Mouse (Mus musculus) small intestine, adult 2 months (tissue): ENCODE results near the gene Synj2bp. TPM values are rescaled to one million over a fixed set of nuclear protein-coding genes. Genes with fewer than 3 reads are reported as not detected.
"Not testable (repeated sequence)": the region's sequence is repeated elsewhere in the genome, so short reads cannot be mapped to it uniquely, and the experiment has no call there.

ENCODE experiments used
- H3K27ac ChIP-seq: fragments of 200-500 bp; 2 replicates; pipeline ENCODE4 v1.5.1; 2012; ENCODE audit warnings: low read depth, low read length, control low read depth, inconsistent platforms; ENCODE audit not compliant: insufficient read depth
- H3K27me3 ChIP-seq: fragments of 200-500 bp; 2 replicates; pipeline ENCODE4 v1.6.1; 2012; ENCODE audit warnings: mild to moderate bottlenecking, moderate library complexity, low read length, inconsistent platforms; ENCODE audit not compliant: control insufficient read depth, insufficient read depth
- H3K36me3 ChIP-seq: fragments of 200-500 bp; 2 replicates; pipeline ENCODE4 v1.6.1; 2012; ENCODE audit warnings: mild to moderate bottlenecking, low read length, control low read depth, inconsistent platforms; ENCODE audit not compliant: control insufficient read depth, insufficient read depth
- H3K4me1 ChIP-seq: fragments of 200-500 bp; 2 replicates; pipeline ENCODE4 v1.6.1; 2012; ENCODE audit warnings: low read length, inconsistent platforms, mixed read lengths; ENCODE audit not compliant: control insufficient read depth, insufficient read depth, insufficient read length
- H3K4me3 ChIP-seq: fragments of 200-500 bp; 2 replicates; pipeline ENCODE4 v1.5.1; 2012; ENCODE audit warnings: low read depth, mild to moderate bottlenecking, control low read depth, inconsistent platforms, low read length, moderate library complexity
- CTCF ChIP-seq: fragments of 200-500 bp; IDR thresholded peaks from 2 replicates; pipeline ENCODE4 v1.5.1; 2012; ENCODE audit warnings: low read depth, mild to moderate bottlenecking, control low read depth, inconsistent platforms, low read length, moderate library complexity, mixed read lengths; ENCODE audit not compliant: insufficient replicate concordance, insufficient read length; ENCODE audit errors: extremely low read depth
- POLR2A ChIP-seq: fragments of 200-500 bp; IDR thresholded peaks from 2 replicates; pipeline ENCODE4 v1.6.1; 2012; ENCODE audit warnings: low read depth, mild to moderate bottlenecking, control low read depth, inconsistent platforms, low read length, moderate library complexity
- WGBS: fragments of 180-500 bp; shearing (Covaris S2); methylation state at CpG from one replicate; pipeline ENCODE4 v1.1.7; 2018; 5-methylcytosine and 5-hydroxymethylcytosine counted together
- polyA plus RNA-seq: library from polyadenylated mRNA; depleted of rRNA; stranded (reverse); fragments of >200 nt; gene quantifications from 2 replicates; pipeline ENCODE4 v1.2.3, GENCODE M21; 2012; rRNA removed

The Synj2bp gene
- 24.3 and 54.3 TPM in 2 replicates for polyA plus RNA-seq

DNA sequence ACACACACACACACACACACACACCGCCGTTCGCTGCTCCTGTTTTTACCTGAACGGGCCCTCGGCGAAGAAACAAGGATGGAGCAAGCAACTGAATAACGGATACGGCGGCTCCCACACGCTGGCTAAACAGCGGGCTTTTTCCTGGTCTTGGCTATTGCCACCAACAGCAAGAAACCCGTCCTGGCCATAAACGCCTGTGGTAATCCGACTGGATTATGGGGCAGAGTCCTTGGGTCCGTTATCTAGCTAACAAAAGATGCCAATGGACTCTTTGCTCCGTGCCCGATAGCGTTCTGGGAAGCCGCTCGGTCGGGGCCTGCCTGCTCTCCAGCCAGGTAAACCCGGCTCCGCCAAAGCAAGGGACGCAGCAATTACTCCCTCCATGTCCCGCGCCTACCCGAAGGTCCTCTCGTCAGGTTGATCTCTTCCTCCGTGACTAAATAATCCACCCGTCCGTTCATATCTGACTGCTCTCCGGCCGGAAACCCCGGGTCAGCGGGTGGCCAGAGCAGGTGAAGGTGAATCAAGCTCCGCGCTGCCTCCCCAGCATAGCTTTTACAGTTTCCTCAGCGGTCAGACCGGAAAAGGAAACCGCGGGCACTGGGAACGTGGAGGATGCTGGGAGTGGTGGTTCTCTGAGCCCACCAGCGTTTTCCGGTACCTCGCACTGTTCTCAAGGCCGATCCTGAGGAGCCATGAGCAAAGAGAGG, at the start of gene Synj2bp, which contains the start of gene Gm20498:
TSS of gene Synj2bp (minus strand) at position 596 of the 713 bp plus-strand sequence.
TSS of gene Gm20498 (minus strand) at position 590 of the 713 bp plus-strand sequence.
- H3K4me1 ChIP-seq, result peaks cover 6% of the 10 kb centered on the region; the same call in 1 of the 2 replicates

GRCm38 (mm10) chr12:81568374-81568773, 35.7 kb upstream of the Synj2bp start, which contains the start of gene Adam21:
TSS of gene Adam21 (minus strand) at chr12:81568474.
- no peaks in the 10 kb centered on the region for H3K27me3 ChIP-seq
- H3K27ac ChIP-seq, result no peak within 1 kb of the TSS
- no peaks in the 10 kb centered on the region for H3K4me1 ChIP-seq
- WGBS, result 85% methylated on average over 1 of the region's 1 CpGs
- TF ChIP-seq CTCF (no peak), POLR2A (no peak)
- H3K4me3 ChIP-seq, result no peak within 1 kb of the TSS
- H3K36me3 ChIP-seq, result peaks cover 3% of the 10 kb centered on the region

More for the DNA sequence above, at the start of gene Synj2bp, which contains the start of gene Gm20498:
- no peaks in the 10 kb centered on the region for H3K27me3 ChIP-seq
- peak within 1 kb of the TSS; percentile 96 for H3K4me3 ChIP-seq
- no peaks in the 10 kb centered on the region for H3K36me3 ChIP-seq
- peak within 1 kb of the TSS; percentile 87 for H3K27ac ChIP-seq
- TF ChIP-seq POLR2A, result peak; percentile 87
- no peak for TF ChIP-seq CTCF
- WGBS, result under 1% methylated on average over 46 of the region's 46 CpGs

DNA sequence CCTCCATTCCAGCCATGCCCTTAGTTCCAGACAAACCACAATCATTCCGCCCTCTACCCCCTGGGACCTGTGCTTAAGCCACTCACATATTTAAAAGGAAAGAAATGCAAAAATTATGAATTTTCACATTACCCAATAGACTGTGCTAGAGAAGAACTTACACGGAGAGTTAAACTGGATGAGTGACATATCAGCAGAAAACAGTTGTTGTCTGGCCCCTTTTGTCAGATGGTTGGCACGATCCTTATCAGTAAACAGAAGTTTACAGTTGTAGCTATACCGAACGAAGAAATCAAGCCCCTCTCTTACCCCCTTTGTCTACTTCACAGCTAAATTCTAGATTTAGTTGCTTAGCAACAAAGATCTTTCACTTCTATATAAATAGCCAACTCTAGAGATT, 35.2 kb upstream of the Synj2bp start:
- Histone ChIP-seq H3K27me3 (no peaks in the 10 kb centered on the region), H3K4me1 (no peaks in the 10 kb centered on the region), H3K36me3 (peaks cover 3% of the 10 kb centered on the region), H3K27ac (no peak overlapping the region), H3K4me3 (no peak overlapping the region)
- 86% methylated on average over 5 of the region's 5 CpGs for WGBS
- TF ChIP-seq POLR2A (no peak), CTCF (no peak)

DNA sequence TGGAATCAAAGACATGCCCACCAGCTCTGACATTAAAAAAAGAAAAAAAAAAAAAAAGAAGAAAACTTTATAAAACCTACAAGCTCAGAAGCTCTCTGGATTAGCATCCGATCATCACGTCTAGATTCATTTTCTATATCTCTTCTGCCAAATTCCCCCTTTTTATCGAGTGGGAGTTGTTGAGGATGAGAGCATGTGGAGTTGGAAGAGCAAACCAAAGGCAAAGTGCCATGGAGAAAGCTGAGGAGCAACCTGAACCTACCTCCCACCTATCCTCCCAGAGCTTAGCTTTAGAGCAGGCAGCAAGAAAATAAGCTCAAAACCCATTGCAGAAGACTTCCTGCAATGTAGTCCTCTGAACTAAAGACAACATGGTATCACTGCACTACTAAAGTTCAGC, 31.5 kb upstream of the Synj2bp start:
- no peaks in the 10 kb centered on the region for H3K36me3 ChIP-seq
- H3K4me1 ChIP-seq, result no peaks in the 10 kb centered on the region
- 91% methylated on average over 3 of the region's 3 CpGs for WGBS
- no peaks in the 10 kb centered on the region for H3K27me3 ChIP-seq
- H3K4me3 ChIP-seq, result no peak overlapping the region
- no peak for TF ChIP-seq CTCF
- no peak for TF ChIP-seq POLR2A
- H3K27ac ChIP-seq, result no peak overlapping the region

GRCm38 (mm10) chr12:81549286-81549685, 16.6 kb upstream of the Synj2bp start:
- no peak for TF ChIP-seq POLR2A
- no peak for TF ChIP-seq CTCF

GRCm38 (mm10) chr12:81547163-81547562, 14.5 kb upstream of the Synj2bp start:
- Histone ChIP-seq H3K36me3 (no peaks in the 10 kb centered on the region), H3K4me3 (no peak overlapping the region), H3K4me1 (no peaks in the 10 kb centered on the region), H3K27ac (no peak overlapping the region), H3K27me3 (no peaks in the 10 kb centered on the region)
- TF ChIP-seq CTCF (no peak), POLR2A (no peak)
- 64% methylated on average over 4 of the region's 4 CpGs for WGBS

More at GRCm38 (mm10) chr12:81549286-81549685, 16.6 kb upstream of the Synj2bp start:
- Histone ChIP-seq H3K36me3 (no peaks in the 10 kb centered on the region), H3K4me3 (no peak overlapping the region), H3K4me1 (no peaks in the 10 kb centered on the region), H3K27me3 (no peaks in the 10 kb centered on the region), H3K27ac (no peak overlapping the region)
- WGBS, result 86% methylated on average over 3 of the region's 3 CpGs

DNA sequence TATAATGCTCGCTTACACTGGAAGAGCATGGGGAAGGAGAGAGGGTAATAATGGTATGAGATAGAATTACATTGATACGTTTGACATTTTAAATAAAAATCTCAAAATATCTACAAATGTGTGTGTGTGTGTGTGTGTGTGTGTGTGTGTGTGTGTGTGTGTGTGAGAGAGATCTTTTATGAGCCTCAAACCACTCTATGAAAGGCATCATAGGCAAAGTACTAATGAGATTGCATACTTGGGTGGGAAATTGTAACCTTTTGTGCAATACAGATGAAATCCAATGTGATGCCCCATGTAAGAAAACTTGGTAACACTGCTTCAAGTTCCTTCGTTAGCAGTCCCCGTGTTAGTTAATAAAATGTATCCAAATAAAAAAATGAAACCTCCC, 313 bp upstream of the Synj2bp start:
- Histone ChIP-seq H3K4me3 (peak overlapping the region; percentile 96), H3K27ac (peak overlapping the region; percentile 87; the same call in 1 of the 2 replicates), H3K4me1 (peaks cover 5% of the 10 kb centered on the region; the same call in 1 of the 2 replicates), H3K27me3 (no peaks in the 10 kb centered on the region), H3K36me3 (no peaks in the 10 kb centered on the region)
- TF ChIP-seq CTCF (no peak), POLR2A (no peak)
- WGBS, result 27% methylated on average over 4 of the region's 4 CpGs

- not testable (repeated sequence) for H3K4me3 ChIP-seq, H3K27me3 ChIP-seq, H3K27ac ChIP-seq, H3K36me3 ChIP-seq
- H3K4me1 ChIP-seq, result peaks cover 10% of the 10 kb centered on the region; the same call in 1 of the 2 replicates
- 82% methylated on average over 8 of the region's 8 CpGs for WGBS
Observed at GRCm38 (mm10) chr12:81530587-81530986, 2.1 kb downstream of the Synj2bp start.

DNA sequence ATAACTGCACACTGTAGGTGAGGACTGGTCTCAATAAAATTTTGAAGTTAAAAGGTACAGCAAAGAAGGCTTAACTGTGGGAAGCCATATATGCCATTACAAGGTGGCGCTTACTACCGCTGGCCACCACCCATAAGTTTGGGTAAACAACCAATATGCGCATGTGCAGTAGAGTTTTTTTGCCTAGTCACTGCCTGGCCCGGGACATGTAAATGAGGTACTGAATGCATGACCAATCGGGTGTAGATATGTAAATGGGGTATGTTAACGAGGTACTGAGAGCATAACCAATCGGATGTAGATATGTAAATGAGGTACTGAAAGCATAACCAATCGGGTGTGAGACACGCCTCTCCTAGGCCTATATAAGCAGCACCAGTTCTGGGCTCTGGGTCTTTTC, 35.8 kb downstream of the Synj2bp start:
- not testable (repeated sequence) for H3K4me1 ChIP-seq, H3K36me3 ChIP-seq, H3K27me3 ChIP-seq, H3K27ac ChIP-seq, H3K4me3 ChIP-seq
- 96% methylated on average over 9 of the region's 9 CpGs for WGBS
